Mouse (Mus musculus): ENCODE measurements at regions not wholly inside any gene's neighbourhood (a gene's known extent, or its start where the extent isn't known, plus 50 kb on each side); places are given as distances from the start of the nearest gene placed in this dataset.

DNA sequence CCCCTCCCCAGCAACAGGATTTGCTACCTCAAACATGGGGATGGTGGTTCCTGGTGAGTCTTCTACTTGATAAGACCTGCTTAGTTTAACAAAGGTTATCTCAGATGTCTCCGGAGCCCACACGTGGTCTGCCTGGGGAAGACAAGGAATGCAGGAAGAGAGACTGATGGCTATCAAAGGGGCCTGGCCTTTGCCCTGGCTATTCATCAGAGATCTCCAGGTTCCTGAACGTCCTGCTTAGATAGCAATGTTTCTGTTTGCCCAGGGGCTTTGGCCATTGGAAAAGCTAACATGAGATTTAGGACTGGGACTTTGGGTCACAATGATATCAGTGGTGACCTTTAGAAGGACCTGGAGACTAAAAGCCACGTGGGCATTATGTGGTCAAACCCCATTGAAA is 64.2 kb upstream of the Dhx40 start:
- H3K4me1 ChIP-seq (replicated peaks; ENCODE audit: low read depth, low read length) = peaks cover 50% of the 10 kb centered on the region
- H3K36me3 ChIP-seq (ENCODE audit: insufficient read depth, low read length) = no peaks in the 10 kb centered on the region
- no peaks in the 10 kb centered on the region for H3K27me3 ChIP-seq (ENCODE audit: insufficient read depth, low read length)
- TF ChIP-seq POU5F1 (IDR thresholded peaks at IDR 0.05; ENCODE audit: borderline replicate concordance, low read length) (no peak), NANOG (IDR thresholded peaks at IDR 0.05; ENCODE audit: borderline replicate concordance, low read length) (no peak), CTCF (conservative IDR thresholded peaks at IDR 0.05; ENCODE audit: low read length) (no peak)
- no peaks in the 10 kb centered on the region for H3K9me3 ChIP-seq (ENCODE audit: low read length)
- no peak overlapping the region for H3K4me3 ChIP-seq (replicated peaks; ENCODE audit: low read length)

DNA sequence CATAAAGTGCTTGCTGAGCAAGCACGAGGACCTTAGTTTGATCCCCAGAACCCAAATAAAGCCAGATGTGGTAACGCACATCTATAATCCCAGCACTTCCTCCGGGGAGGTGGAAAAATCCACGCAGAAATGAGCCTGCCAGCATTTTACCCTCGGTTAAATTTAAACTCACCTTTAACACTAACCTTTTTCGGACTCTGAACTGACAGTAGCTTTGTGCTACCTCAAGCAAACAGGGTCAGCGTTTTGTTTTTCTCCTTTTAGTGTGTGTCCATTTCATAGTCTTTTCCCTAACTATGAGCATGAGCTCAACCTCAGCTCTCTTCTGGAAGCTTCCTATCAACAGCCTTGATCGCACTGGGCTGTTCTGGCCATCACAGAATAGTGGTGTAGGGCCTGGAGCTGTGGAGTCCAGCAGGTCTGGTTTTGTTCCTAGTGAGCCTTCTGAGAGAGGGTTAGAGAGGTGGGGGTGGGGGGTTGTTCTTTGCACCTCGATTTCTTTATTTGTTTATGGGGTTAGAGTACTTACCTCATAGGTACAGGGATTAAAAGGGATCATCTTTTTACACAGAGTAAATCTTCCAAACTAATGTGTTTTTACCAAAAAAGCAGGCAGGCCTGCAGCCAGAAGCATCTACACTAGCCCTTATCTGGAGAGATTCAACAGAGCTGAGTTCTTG is 63.1 kb upstream of the Dhx40 start:
- Histone ChIP-seq H3K36me3 (ENCODE audit: insufficient read depth, low read length) (no peaks in the 10 kb centered on the region), H3K27me3 (ENCODE audit: insufficient read depth, low read length) (no peaks in the 10 kb centered on the region), H3K4me3 (replicated peaks; ENCODE audit: low read length) (no peak overlapping the region), H3K4me1 (replicated peaks; ENCODE audit: low read depth, low read length) (peaks cover 46% of the 10 kb centered on the region), H3K9me3 (ENCODE audit: low read length) (no peaks in the 10 kb centered on the region)
- TF ChIP-seq POU5F1 (IDR thresholded peaks at IDR 0.05; ENCODE audit: borderline replicate concordance, low read length) (no peak), NANOG (IDR thresholded peaks at IDR 0.05; ENCODE audit: borderline replicate concordance, low read length) (no peak), CTCF (conservative IDR thresholded peaks at IDR 0.05; ENCODE audit: low read length) (no peak)

DNA sequence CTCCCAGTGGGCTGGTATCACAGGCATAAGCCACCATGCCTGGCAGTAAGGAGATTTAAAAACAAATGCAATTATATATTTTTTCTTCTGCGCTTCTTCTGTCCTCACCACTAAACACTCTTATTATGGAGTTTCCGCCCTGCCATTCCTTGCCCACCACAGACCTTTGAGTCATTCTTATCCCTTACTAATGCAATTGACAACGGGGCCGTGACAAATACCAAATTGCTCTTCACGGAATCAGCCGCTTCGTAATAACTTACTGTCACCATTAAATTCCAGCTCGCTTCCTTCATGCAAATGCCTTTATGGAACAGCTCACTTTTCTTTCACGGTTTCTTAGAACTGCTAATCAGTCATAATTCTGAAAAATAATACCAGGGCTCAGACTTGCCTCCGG is 59.4 kb upstream of the Dhx40 start:
- no peaks in the 10 kb centered on the region for H3K27me3 ChIP-seq (ENCODE audit: insufficient read depth, low read length)
- no peak overlapping the region for H3K4me3 ChIP-seq (replicated peaks; ENCODE audit: low read length)
- no peaks in the 10 kb centered on the region for H3K36me3 ChIP-seq (ENCODE audit: insufficient read depth, low read length)
- H3K9me3 ChIP-seq (ENCODE audit: low read length) = no peaks in the 10 kb centered on the region
- TF ChIP-seq CTCF (conservative IDR thresholded peaks at IDR 0.05; ENCODE audit: low read length) (no peak), NANOG (IDR thresholded peaks at IDR 0.05; ENCODE audit: borderline replicate concordance, low read length) (no peak), POU5F1 (IDR thresholded peaks at IDR 0.05; ENCODE audit: borderline replicate concordance, low read length) (no peak)
- peaks cover 12% of the 10 kb centered on the region for H3K4me1 ChIP-seq (replicated peaks; ENCODE audit: low read depth, low read length)

DNA sequence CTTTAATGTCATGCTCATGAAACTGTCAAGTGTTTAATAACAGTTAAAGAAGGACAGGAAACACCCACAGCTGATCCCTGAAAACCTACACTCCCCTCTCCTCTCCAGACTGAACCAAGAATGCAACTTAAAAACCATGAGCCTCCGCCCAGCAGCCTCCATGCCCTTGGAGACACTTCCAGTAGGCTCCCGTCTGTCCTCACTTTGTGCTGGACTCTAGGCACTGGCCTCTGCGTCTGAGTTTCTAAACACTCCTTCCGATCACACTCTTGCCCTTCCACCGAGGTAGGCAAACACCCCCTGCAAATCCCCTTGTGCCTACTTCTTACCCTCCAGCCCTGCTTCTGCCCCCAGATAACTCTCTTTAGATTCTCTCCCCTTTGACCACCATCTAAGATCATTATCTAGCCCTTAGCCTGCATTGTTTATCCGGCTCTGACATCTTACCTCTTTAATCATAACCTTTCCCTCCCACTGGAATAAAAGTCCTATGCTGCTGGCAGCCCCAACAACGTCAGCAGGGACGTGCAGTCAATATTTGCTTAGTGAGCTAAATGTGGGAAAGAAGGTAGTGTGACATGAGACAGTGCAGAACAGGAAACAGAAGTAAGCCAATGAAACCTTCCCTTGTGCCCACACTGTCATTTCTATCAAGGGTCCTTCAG is 52.5 kb upstream of the Dhx40 start:
- peaks cover 9% of the 10 kb centered on the region; the same call in 1 of the 2 replicates for H3K4me1 ChIP-seq (replicated peaks; ENCODE audit: low read depth, low read length)
- H3K4me3 ChIP-seq (replicated peaks; ENCODE audit: low read length) = no peak overlapping the region
- TF ChIP-seq CTCF (conservative IDR thresholded peaks at IDR 0.05; ENCODE audit: low read length) = no peak
- TF ChIP-seq NANOG (IDR thresholded peaks at IDR 0.05; ENCODE audit: borderline replicate concordance, low read length) = no peak
- no peak for TF ChIP-seq POU5F1 (IDR thresholded peaks at IDR 0.05; ENCODE audit: borderline replicate concordance, low read length)
- H3K27me3 ChIP-seq (ENCODE audit: insufficient read depth, low read length) = no peaks in the 10 kb centered on the region
- H3K9me3 ChIP-seq (ENCODE audit: low read length) = no peaks in the 10 kb centered on the region
- H3K36me3 ChIP-seq (ENCODE audit: insufficient read depth, low read length) = no peaks in the 10 kb centered on the region

DNA sequence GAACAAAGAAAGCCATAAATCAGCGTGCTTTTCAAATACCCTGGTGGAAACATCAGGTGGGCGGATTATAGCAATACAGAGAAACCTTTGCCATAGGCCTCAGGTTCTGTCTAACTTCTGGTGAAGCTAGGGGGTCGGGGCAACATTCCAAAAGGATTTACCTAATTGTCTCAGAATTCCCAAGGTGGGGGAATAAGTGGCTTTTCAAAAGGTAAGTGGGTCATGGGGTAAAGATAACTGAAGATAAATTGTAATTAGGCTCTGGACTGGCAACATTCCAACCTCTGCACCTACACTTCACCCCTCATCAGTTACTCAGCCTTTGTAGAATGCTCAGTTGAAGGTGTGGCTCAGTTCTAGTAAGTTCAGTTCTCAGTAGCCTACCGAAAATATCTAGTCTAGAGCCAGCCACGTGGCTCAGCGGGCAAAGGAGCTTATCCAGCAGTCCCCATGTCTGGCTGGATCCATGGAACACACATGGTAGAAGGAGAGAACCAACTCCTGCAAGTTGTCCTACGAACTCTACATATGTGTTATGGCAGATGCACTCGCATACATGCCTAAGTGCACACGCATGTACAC is 51.8 kb upstream of the Dhx40 start:
- no peak overlapping the region for H3K4me3 ChIP-seq (replicated peaks; ENCODE audit: low read length)
- TF ChIP-seq NANOG (IDR thresholded peaks at IDR 0.05; ENCODE audit: borderline replicate concordance, low read length) (no peak), CTCF (conservative IDR thresholded peaks at IDR 0.05; ENCODE audit: low read length) (no peak), POU5F1 (IDR thresholded peaks at IDR 0.05; ENCODE audit: borderline replicate concordance, low read length) (no peak)
- H3K9me3 ChIP-seq (ENCODE audit: low read length) = no peaks in the 10 kb centered on the region
- peaks cover 9% of the 10 kb centered on the region; the same call in 1 of the 2 replicates for H3K4me1 ChIP-seq (replicated peaks; ENCODE audit: low read depth, low read length)
- H3K36me3 ChIP-seq (ENCODE audit: insufficient read depth, low read length) = no peaks in the 10 kb centered on the region
- H3K27me3 ChIP-seq (ENCODE audit: insufficient read depth, low read length) = no peaks in the 10 kb centered on the region

DNA sequence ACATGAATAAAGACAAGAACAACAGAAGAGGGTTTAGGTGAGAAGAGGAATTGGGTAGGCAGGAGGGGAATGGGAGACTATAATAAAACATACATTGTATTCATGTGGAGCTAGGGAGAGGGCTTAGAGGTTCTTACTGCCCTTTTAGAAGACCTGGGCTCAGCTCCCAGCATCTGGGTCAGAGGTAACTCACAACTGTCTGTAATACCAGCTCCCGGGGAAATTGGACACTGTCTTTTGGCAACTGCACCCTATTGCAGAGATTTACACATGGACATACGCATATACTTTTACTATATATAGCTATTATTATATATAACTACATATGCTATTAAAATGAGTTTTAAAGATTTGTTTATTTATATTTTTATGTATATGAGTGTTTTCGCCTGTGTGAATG is 50.7 kb upstream of the Dhx40 start:
- Histone ChIP-seq H3K4me1 (replicated peaks; ENCODE audit: low read depth, low read length) (peaks cover 9% of the 10 kb centered on the region; the same call in 1 of the 2 replicates), H3K9me3 (ENCODE audit: low read length) (no peaks in the 10 kb centered on the region), H3K27me3 (ENCODE audit: insufficient read depth, low read length) (no peaks in the 10 kb centered on the region), H3K4me3 (replicated peaks; ENCODE audit: low read length) (no peak overlapping the region), H3K36me3 (ENCODE audit: insufficient read depth, low read length) (no peaks in the 10 kb centered on the region)
- TF ChIP-seq POU5F1 (IDR thresholded peaks at IDR 0.05; ENCODE audit: borderline replicate concordance, low read length) (no peak), NANOG (IDR thresholded peaks at IDR 0.05; ENCODE audit: borderline replicate concordance, low read length) (no peak), CTCF (conservative IDR thresholded peaks at IDR 0.05; ENCODE audit: low read length) (no peak)
